Mouse (Mus musculus) hindbrain, embryonic 14.5 days (tissue): Measurements from ENCODE around the gene Cnn2. TPM values are rescaled to one million over a fixed set of nuclear protein-coding genes. Genes with fewer than 3 reads are reported as not detected.
A peak's percentile ranks its signal among the peaks of the same experiment; 100 is the strongest.
"Not testable (repeated sequence)": the region's sequence is repeated elsewhere in the genome, so short reads cannot be mapped to it uniquely, and the experiment has no call there.

Experiments
- ATAC-seq: fragments of 200-750 bp; cut with Nextera tagmentation; 2 replicates; pipeline ENCODE4 v1.8.0; 2017; ENCODE audit warnings: moderate number of reproducible peaks, mild to moderate bottlenecking, moderate TSS enrichment, moderate library complexity; ENCODE audit not compliant: low FRiP score
- DNase-seq: peaks from one replicate; pipeline ENCODE4 v3.0.0-alpha.2; 2015; ENCODE audit warnings: low spot score
- H3K27ac ChIP-seq: fragments of 300-500 bp; sonication (generic); 2 replicates; pipeline ENCODE4 v1.5.1; 2014; ENCODE audit warnings: mild to moderate bottlenecking, moderate library complexity
- H3K27me3 ChIP-seq: fragments of 300-500 bp; sonication (generic); 2 replicates; pipeline ENCODE4 v1.6.1; 2014; ENCODE audit warnings: mild to moderate bottlenecking, low read length, mixed read lengths; ENCODE audit not compliant: control insufficient read depth, insufficient read depth
- H3K36me3 ChIP-seq: fragments of 300-500 bp; sonication (generic); replicated peaks from 2 replicates; pipeline ENCODE4 v1.6.1; 2014; ENCODE audit not compliant: control insufficient read depth, insufficient read depth
- H3K4me1 ChIP-seq: fragments of 300-500 bp; sonication (generic); replicated peaks from 2 replicates; pipeline ENCODE4 v1.6.1; 2014; ENCODE audit warnings: antibody characterized with exemption, low read length, mixed read lengths; ENCODE audit not compliant: control insufficient read depth, insufficient read depth
- H3K4me2 ChIP-seq: fragments of 300-500 bp; sonication (generic); replicated peaks from 2 replicates; pipeline ENCODE4 v1.6.1; 2014; ENCODE audit warnings: mild to moderate bottlenecking, moderate library complexity
- H3K4me3 ChIP-seq: fragments of 300-500 bp; sonication (generic); replicated peaks from 2 replicates; pipeline ENCODE4 v1.5.1; 2014; ENCODE audit warnings: mild to moderate bottlenecking, low read length
- H3K9ac ChIP-seq: fragments of 300-500 bp; sonication (generic); 2 replicates; pipeline ENCODE4 v1.6.1; 2014
- H3K9me3 ChIP-seq: fragments of 300-500 bp; sonication (generic); 2 replicates; pipeline ENCODE4 v1.6.1; 2016; ENCODE audit warnings: low read length; ENCODE audit not compliant: control insufficient read depth
- WGBS: fragments of 180-500 bp; shearing (Covaris S2); extraction: QIAGEN DNeasy Blood & Tissue Kit; methylation state at CpG from one replicate; pipeline ENCODE4 v1.1.7; 2014; 5-methylcytosine and 5-hydroxymethylcytosine counted together
- polyA plus RNA-seq: library from polyadenylated mRNA; unstranded; fragments of >200 nt; fragmentation: Nextera tagmentation; extraction: Ambion mirVana; gene quantifications from 2 replicates; pipeline ENCODE4 v1.2.1, GENCODE M21; 2014

The Cnn2 gene
- polyA plus RNA-seq, 1 experiment from 2014 or later: 37.6 TPM

- ATAC-seq: no peak
- Histone ChIP-seq H3K36me3 (peaks cover 45% of the 10 kb centered on the region), H3K27me3 (no peaks in the 10 kb centered on the region), H3K27ac (no peak overlapping the region), H3K9me3 (no peaks in the 10 kb centered on the region), H3K4me1 (no peaks in the 10 kb centered on the region), H3K4me3 (no peak overlapping the region), H3K9ac (no peak overlapping the region), H3K4me2 (no peak overlapping the region)
- WGBS: 87% methylated on average over 6 of the region's 6 CpGs
- no peak for DNase-seq
Measured at GRCm38 (mm10) chr10:79953946-79954345, 34.4 kb upstream of the Cnn2 start.

GRCm38 (mm10) chr10:79955691-79956090 lies 32.7 kb upstream of the Cnn2 start:
- Histone ChIP-seq H3K9ac (peak overlapping the region; percentile 7; the same call in 1 of the 2 replicates), H3K9me3 (no peaks in the 10 kb centered on the region), H3K4me3 (no peak overlapping the region), H3K4me2 (no peak overlapping the region), H3K27me3 (no peaks in the 10 kb centered on the region), H3K4me1 (peaks cover 3% of the 10 kb centered on the region), H3K27ac (no peak overlapping the region), H3K36me3 (peaks cover 27% of the 10 kb centered on the region)
- 84% methylated on average over 9 of the region's 9 CpGs for WGBS
- no peak for ATAC-seq
- DNase-seq: no peak

GRCm38 (mm10) chr10:79956643-79957154 lies 31.7 kb upstream of the Cnn2 start:
- 0 out of 2 replicates have a peak overlapping the region, but pooled peaks have one; percentile 7 for H3K9ac ChIP-seq
- H3K36me3 ChIP-seq: peaks cover 22% of the 10 kb centered on the region
- H3K27ac ChIP-seq: no peak overlapping the region
- H3K9me3 ChIP-seq: no peaks in the 10 kb centered on the region
- 21% methylated on average over 4 of the region's 4 CpGs for WGBS
- DNase-seq (no peak), ATAC-seq (no peak)
- peaks cover 10% of the 10 kb centered on the region for H3K4me1 ChIP-seq
- H3K27me3 ChIP-seq: no peaks in the 10 kb centered on the region
- no peak overlapping the region for H3K4me2 ChIP-seq
- no peak overlapping the region for H3K4me3 ChIP-seq

- H3K9ac ChIP-seq: no peak overlapping the region
- H3K4me3 ChIP-seq: no peak overlapping the region
- 10% methylated on average over 21 of the region's 21 CpGs for WGBS
- DNase-seq: peak; percentile 61
- ATAC-seq: no peak
- H3K36me3 ChIP-seq: peaks cover 26% of the 10 kb centered on the region
- H3K4me2 ChIP-seq: no peak overlapping the region
- peaks cover 10% of the 10 kb centered on the region for H3K4me1 ChIP-seq
- no peaks in the 10 kb centered on the region for H3K27me3 ChIP-seq
- no peak overlapping the region for H3K27ac ChIP-seq
- no peaks in the 10 kb centered on the region for H3K9me3 ChIP-seq
Measured at GRCm38 (mm10) chr10:79958140-79958816, 30.1 kb upstream of the Cnn2 start.

- ATAC-seq, H3K4me1 ChIP-seq, H3K9me3 ChIP-seq, DNase-seq, H3K4me3 ChIP-seq, H3K27me3 ChIP-seq, H3K9ac ChIP-seq, H3K27ac ChIP-seq: not testable (repeated sequence)
- 0 out of 2 replicates have a peak overlapping the region, but pooled peaks have one; percentile 88 for H3K4me2 ChIP-seq
- 34% methylated on average over 10 of the region's 10 CpGs for WGBS
- H3K36me3 ChIP-seq: peaks cover 31% of the 10 kb centered on the region
Measured at GRCm38 (mm10) chr10:79959412-79959811, 29.0 kb upstream of the Cnn2 start.

GRCm38 (mm10) chr10:79959847-79960601 lies 28.4 kb upstream of the Cnn2 start, which contains the start of gene Wdr18:
Gene Wdr18 (plus strand): TSS chr10:79960152.
- ATAC-seq (peak; percentile 96), DNase-seq (peak; percentile 100)
- Histone ChIP-seq H3K4me2 (peak within 1 kb of the TSS; percentile 88), H3K4me3 (peak within 1 kb of the TSS; percentile 96), H3K27me3 (no peaks in the 10 kb centered on the region), H3K36me3 (peaks cover 37% of the 10 kb centered on the region), H3K4me1 (peaks cover 10% of the 10 kb centered on the region), H3K27ac (peak within 1 kb of the TSS; percentile 69; the same call in 1 of the 2 replicates), H3K9ac (peak within 1 kb of the TSS; percentile 83), H3K9me3 (no peaks in the 10 kb centered on the region)
- under 1% methylated on average over 61 of the region's 61 CpGs for WGBS

GRCm38 (mm10) chr10:79960671-79961294 lies 27.6 kb upstream of the Cnn2 start:
- Histone ChIP-seq H3K9me3 (no peaks in the 10 kb centered on the region), H3K4me3 (peak overlapping the region; percentile 96), H3K27me3 (no peaks in the 10 kb centered on the region), H3K4me1 (peaks cover 10% of the 10 kb centered on the region), H3K4me2 (peak overlapping the region; percentile 88), H3K27ac (no peak overlapping the region), H3K9ac (peak overlapping the region; percentile 83), H3K36me3 (peaks cover 45% of the 10 kb centered on the region)
- DNase-seq (no peak), ATAC-seq (no peak)
- WGBS: 22% methylated on average over 10 of the region's 10 CpGs

- no peak for ATAC-seq
- H3K4me2 ChIP-seq: no peak overlapping the region
- peaks cover 68% of the 10 kb centered on the region for H3K36me3 ChIP-seq
- H3K4me3 ChIP-seq: no peak overlapping the region
- DNase-seq: no peak
- WGBS: 95% methylated on average over 7 of the region's 7 CpGs
- peaks cover 7% of the 10 kb centered on the region for H3K27me3 ChIP-seq
- no peak overlapping the region for H3K27ac ChIP-seq
- H3K4me1 ChIP-seq: peaks cover 10% of the 10 kb centered on the region
- no peak overlapping the region for H3K9ac ChIP-seq
- H3K9me3 ChIP-seq: no peaks in the 10 kb centered on the region
Measured at GRCm38 (mm10) chr10:79964727-79965126, 23.7 kb upstream of the Cnn2 start.

GRCm38 (mm10) chr10:79965325-79965724 lies 23.1 kb upstream of the Cnn2 start:
- H3K9ac ChIP-seq: no peak overlapping the region
- H3K9me3 ChIP-seq: no peaks in the 10 kb centered on the region
- no peak for DNase-seq
- peaks cover 68% of the 10 kb centered on the region for H3K36me3 ChIP-seq
- peaks cover 10% of the 10 kb centered on the region for H3K4me1 ChIP-seq
- 96% methylated on average over 5 of the region's 5 CpGs for WGBS
- H3K27ac ChIP-seq: no peak overlapping the region
- H3K27me3 ChIP-seq: peaks cover 11% of the 10 kb centered on the region
- no peak overlapping the region for H3K4me3 ChIP-seq
- ATAC-seq: no peak
- no peak overlapping the region for H3K4me2 ChIP-seq
